Mouse (Mus musculus) olfactory bulb, adult 2 months (tissue): ENCODE measurements around the gene Phox2a.

Experiments used
- CTCF ChIP-seq: fragments of 200-500 bp; IDR thresholded peaks from 2 replicates; pipeline ENCODE4 v1.5.1; 2012; ENCODE audit warnings: low read depth, mild to moderate bottlenecking, low read length, moderate library complexity; ENCODE audit not compliant: insufficient read depth
- POLR2A ChIP-seq: fragments of 200-500 bp; IDR thresholded peaks from 2 replicates; pipeline ENCODE4 v1.6.1; 2012; ENCODE audit warnings: mild to moderate bottlenecking, low read depth, low read length, moderate library complexity; ENCODE audit not compliant: insufficient read depth

DNA sequence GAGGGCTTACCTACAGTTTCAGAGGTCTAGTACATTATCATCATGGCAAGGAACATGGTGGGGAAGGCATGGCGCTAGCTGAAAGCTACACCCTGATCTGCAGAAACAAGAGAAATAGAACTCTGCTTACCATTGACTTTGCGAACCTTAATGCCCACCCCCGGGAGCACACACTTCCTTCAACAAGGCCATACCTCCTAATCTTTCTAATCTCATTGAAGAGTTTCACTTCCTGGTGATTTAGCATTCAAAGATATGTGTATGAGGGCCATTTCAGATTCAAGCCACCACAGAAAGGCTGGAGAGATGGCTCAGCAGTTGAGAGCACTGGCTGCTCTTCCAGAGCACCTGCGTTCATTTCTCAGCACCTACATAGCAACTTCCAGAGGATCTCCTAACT is 39.0 kb downstream of the Phox2a start, which contains the start of gene Folr2:
- TF ChIP-seq CTCF (no peak), POLR2A (no peak)
